Mouse (Mus musculus): ENCODE results near the gene Fpgs. TPM values are rescaled to one million over a fixed set of nuclear protein-coding genes. Genes with fewer than 3 reads are reported as not detected.

Fpgs gene
- total RNA-seq, 2 experiments from 2014 or later: 8.5 to 9.9 TPM

DNA sequence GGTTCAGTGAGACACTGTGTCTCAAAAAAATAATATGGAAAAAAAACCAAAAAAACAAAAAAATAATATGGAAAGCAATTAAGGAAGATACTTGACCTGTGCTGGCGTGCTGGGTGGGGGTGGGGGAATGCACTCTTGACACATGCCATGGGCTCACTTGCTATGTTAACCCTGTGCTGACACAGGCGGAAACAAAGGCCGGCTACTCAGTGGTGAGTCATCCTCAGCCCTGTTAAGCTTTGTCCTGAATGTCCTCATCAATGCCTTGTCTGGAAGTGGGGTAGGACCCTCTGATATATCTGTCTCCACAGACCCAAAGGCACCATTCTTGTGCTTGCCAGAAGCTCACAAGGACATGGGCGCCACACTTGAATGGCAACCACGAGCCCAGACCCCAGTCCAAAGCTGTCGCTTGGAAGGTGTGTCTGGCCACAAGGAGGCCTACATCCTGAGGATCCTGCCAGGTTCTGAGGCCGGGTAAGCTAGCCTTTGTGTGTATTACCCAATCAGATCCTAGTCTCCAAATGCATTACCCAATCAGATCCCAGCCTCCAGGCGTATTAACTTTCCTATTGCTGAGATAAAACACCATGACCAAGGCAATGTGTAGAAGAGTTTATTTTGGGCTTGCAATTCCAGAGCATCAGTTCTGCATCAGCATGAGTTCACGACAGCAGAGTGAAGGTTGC, 31.9 kb downstream of the Fpgs start:
- no peak for DNase-seq (ENCODE audit: low spot score in 2 of 2)

DNA sequence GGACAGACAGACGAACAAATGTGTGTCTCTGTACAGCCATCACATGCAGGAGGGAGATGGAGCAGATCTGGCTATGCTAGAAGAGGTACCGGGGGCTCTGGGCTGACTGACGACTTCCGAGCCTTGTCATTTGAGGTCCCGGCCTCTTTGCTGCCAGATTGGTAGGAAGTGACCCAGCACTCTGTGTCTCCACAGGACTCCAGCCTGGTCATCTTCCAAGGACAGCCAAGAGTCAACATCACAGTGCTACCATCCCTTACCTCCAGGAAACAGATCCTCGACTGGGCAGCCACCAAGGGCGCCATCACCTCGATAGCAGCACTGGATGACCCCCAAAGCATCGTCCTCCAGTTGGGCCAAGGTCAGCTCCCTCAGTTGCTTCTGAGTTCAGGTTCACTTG, 32.8 kb downstream of the Fpgs start:
- no peak for DNase-seq (ENCODE audit: low spot score in 2 of 2)

DNA sequence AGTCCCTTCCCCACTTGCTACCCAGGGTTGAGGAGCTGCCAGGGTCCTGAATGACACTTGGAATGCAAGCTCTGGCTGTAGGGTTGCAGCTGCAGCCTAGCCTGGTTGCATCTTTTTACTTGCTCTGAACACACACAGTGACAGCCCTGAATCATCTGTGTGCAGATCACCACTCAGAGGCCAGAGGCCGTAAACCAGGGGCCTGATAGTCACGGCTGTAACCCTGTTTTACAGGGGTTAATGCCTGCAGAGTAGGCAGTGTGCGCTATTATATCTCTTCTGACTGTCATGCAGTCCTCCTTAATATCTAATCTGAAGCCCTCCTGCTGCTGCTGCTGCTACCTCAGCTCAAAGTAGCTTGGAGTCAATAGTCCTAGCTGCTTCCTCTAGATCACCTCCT, 34.1 kb downstream of the Fpgs start:
- DNase-seq (ENCODE audit: low spot score in 2 of 2): no peak

DNA sequence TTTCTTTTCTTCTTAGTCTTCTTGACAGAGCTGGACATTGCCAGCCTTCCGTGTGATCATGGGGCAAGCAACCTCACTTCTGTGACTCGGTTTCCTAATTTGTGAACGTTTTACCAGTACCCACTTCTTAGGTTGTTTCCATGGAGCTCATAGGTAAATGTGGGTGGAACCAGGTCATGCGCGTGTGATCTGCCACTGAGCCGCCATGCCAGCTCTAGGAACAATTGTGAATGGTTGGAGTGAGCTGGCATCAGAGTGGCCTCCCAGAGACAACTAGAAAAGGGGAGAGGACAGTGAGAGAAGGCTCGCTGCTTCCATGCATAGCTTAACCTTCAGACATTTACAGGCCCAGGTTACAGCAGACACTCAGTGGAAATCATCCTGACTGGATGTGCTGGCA, 35.8 kb downstream of the Fpgs start:
- no peak for DNase-seq (ENCODE audit: low spot score in 2 of 2)

DNA sequence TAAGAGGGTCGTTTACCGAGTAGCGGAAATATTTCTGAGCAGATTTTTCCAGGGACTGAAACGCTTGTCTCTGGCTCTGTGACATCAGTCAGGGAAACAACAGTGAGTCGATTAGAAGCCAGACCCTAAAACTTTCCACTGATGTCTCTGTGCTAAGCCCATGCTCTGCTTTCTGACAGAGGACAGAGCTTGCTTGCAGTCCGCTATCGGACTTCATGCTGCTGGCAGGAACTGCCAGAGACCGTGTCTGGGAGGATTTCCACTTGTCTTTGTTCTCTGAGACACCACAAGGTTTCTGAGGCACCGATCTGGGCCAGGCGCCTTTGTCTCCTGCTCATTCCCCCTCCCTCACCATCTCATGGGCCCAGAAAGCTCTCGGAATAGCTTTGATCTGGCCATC, 36.2 kb downstream of the Fpgs start:
- DNase-seq (ENCODE audit: low spot score in 2 of 2): no peak

DNA sequence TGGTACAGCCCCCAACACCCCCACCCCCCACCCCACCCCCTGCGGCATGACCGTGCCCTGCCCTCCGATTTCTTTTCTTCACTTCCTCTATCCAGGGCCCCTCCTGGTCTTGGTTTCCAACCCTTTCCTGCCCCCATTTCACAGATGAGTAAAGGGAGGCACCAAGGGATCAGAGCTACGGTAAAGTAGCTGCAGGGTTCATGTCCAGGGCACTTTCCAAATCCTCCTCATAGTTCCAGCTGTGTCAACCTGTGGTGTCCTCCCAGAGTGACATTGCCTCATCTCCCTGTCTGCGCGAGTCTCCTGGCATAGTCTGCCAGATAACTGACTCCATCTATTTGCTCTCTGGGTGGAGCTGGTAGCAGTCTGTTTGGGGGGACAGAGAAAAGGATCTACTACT, 38.1 kb downstream of the Fpgs start:
- no peak for DNase-seq (ENCODE audit: low spot score in 2 of 2)

DNA sequence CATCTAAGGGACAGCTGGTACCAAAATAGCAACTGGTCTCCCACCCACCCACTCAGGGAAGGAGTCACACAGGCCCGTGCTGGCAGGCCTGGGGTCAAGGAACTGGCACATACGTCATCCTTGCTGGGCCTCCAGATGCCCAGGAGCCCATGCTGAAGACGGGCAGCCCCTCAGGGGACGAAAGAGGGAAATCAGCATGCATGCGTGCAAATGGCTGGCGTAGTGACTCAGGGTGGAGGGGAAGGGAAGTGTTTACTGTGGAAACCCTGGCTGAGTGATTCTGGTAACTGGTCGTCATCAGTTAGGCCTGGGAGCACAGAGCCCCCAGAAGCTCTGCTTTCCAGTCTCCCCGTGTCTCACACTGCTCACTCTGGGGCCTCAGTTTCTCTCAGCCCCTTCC, 38.6 kb downstream of the Fpgs start:
- no peak for DNase-seq (ENCODE audit: low spot score in 2 of 2)

DNA sequence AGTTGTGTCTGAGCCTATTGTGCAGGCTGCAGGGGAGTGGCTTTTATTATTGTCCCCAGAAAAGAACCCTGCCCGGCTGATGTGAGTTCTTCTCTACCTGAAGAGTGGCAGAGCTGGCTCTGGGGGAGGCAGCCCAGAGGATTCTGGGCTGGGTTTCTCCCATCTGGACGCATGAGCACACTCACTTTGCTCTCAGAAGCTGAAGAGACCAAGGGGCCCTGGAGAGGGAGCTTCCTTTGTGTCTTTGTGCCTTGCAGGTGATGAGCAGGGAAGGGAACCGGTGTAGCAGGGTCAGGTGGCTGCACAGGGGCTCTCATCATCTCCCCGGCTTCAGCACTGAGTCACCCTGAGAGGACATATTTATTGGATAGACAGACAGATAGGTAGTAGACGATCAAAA, 41.7 kb downstream of the Fpgs start:
- DNase-seq (ENCODE audit: low spot score in 2 of 2): no peak

DNA sequence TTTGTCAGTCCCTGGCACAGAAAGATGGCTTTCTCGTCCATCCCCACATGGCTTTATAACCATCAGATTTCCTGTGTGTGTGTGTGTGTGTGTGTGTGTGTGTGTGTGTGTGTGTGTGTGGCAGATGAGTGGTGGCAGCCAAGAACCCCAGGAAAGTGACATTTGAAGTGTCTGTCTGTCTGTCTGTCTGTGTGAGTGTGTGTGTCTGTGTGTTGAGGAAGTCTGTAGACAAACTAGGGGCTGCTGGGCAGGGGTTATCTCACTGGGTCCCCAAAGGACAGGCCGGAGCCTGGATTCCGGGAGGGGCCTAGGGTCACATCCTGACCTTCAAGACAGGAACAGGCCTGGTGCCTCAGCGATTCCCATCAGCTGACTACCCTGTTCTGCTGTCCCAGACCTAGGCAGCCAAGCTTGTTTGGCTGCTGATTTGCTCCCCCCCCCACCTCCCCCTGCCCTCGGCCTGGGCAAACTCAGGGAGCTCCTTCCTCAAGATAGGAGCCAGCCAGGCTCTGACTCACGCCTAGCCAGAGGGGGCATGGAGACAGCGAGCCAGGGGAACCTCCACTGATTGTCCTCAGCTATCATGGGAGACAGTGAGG, 42.3 kb downstream of the Fpgs start:
- no peak for DNase-seq (ENCODE audit: low spot score in 2 of 2)

DNA sequence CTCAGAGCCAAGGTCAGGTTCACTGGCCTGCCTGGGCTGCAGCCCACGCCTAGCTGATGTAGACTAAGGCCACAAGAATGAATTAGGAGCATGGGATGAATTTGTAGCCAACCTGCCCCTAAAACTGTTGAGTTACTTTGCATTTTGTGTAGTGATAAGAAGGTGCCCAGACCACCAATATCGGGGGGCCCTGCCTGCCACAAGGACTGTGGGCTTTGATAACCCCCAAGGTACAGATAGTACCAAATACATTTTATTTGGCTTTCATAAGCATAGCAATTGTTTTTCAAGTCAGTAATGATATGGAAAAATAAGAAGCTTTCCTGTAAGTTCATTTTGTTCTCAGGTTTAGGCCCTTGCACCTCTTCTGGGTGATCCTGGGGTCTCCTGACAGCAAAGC, 45.1 kb downstream of the Fpgs start:
- no peak for DNase-seq (ENCODE audit: low spot score in 2 of 2)

DNA sequence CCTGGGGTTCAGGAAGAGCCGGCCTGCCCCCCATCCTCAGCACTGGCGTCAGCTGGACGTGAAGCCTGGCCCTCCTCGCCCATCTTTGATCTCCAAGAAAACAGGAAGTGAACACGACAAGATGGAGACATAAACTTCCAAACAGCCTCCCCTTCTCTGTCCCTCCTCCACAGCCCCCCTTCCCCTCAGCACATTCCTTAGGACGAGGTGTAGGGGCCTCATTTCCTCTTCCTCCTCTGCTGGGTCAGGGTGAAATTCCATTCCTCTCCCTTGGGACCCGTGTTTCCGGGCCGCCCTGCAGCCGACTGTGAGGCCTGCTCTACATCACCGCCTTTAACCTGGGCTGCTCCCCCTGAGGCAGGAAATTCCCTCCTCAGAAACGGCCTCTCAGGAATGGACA, 48.1 kb downstream of the Fpgs start:
- DNase-seq (ENCODE audit: low spot score in 2 of 2): no peak

DNA sequence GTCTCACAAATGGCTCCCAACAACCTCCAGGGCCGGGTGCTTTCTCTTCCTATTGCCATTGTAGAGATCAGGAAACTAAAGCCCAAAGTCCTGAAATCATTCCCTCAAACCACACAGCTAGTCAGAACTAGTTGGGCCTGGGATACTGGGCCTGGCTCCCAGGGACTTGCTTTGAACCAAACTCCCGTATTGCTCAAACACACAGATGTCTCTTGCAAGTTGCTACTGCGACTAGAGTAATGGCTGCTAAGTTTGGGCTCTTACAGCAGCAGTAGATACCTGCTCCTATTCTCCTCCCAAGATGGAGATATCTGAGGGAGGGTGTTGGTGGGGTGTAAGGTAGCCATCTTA, 48.6 kb downstream of the Fpgs start:
- no peak for DNase-seq (ENCODE audit: low spot score in 2 of 2)

DNA sequence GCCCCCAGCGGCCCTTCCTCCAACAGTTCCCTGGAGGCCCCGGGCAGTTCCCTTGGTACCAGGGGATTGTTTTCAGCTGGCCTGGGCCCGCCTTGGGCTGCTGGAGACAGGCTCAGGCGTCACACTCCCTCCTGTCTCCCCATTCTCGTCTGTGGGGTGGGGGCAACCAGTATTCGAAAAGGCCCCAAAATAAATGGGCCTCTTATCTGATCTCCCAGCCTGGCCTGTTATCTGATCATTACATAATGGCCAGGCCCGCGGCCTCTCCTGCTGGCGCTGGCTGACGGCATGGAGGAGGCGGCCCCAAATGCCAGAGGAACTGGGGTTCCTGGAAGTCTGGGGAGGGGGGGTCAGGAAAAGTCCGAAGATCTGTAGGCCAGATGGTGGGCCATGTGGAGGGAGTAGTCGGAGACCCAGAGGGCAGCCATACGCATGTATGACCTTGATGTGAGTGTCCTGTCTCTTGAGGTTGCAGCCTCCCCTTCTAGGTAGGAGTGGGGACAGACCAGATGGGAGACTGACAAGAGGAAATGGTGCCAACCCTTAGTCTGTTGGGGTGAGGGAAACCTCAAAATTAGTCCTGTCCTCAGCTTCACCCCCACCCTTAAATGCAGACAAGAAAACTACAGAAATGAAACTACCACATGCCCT, 49.1 kb downstream of the Fpgs start:
- DNase-seq (ENCODE audit: low spot score in 2 of 2): no peak

DNA sequence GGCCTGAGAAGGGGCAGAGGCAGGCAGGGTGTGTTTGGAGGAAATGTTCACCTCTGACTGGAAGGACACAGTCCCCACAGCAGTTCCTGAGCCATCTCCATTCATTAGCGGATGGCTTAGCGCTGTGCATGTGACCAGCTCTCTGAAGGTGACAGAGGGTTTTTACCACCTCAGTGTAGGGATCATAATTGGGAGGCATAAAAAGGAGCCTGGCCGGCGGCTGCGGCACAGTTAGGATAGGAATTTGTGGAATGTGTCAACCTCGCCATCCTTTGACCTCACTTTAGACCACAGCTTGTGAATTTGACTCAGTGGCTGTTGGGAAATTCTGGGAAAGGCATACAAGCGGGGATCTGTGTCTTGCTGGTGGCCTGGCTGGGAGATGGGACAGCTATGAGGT, 50.2 kb downstream of the Fpgs start:
- DNase-seq (ENCODE audit: low spot score in 2 of 2): no peak

DNA sequence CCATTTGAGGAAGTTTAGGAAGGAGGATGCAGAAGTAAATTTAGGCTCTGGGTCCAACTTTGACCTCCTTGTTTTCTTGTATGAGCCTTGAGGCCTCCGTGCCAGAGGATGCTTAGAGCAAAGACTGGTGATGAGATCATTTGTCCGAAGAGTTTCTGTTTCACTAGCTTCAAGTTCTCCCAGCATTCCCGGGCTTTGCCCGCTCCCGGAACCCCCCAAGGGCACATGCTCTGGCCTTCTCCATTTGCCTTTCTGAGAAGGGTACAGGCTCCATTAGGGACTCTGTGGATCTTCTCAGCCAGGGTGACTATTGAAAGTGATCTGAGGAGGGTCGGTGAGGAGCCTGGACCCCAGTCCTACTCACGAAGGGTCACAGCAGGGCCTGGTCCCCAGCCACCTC, 56.6 kb downstream of the Fpgs start:
- no peak for DNase-seq (ENCODE audit: low spot score in 2 of 2)

DNA sequence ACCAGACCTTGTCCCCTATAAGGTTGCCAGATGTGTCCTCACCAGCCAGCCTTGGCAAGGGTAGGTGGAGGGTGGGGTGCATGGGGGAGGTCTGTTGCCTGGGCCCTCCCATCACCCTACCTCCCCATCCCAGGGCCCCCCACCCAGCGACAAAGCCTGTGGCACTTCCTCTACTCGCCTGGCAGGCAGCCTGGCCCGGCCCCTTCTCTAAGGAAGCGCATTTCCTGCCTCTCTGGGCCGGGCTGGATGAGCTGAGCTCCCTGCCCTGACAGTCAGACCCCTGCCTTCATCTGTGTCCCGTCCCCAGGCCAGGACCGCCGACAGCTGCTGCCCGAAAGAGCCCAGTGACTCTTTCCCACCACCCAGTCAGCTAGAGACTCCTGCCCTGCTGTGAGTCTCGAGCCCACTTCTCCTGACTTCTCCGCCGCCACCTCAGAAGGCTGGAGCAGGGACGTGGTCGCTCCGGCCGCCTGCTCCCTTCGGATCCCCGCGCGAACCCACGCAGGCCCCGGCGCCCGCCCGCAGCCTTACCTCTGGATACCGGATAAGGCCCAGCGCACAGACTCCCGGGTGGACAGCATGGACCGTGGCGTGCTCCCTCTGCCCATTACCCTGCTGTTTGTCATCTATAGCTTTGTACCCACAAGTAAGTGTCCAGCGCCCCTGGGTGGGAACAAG, 57.4 kb downstream of the Fpgs start, which contains the start of gene Eng:
TSS of gene Eng (plus strand) at position 217 of the 678 bp plus-strand sequence.
- DNase-seq (ENCODE audit: low spot score in 2 of 2): no peak

DNA sequence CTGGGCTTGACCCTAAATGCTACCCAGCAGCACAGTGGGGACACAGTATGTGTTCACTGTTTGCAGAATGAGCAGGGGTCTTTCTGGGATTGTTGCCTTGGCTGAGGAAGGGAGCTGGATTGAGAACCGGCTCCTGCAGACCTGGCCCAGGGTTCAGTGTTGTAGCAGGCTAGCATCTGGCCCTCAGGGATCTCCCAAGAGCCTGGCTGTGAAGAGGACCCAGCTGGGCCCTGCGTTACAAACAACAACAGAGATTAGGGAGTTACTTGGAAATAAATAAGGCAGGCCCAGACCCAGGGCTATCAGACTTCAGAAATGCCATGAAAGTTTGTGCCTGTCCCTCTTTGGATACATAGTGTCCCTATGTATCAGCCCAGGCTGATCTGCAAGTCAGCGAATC, 58.3 kb downstream of the Fpgs start:
- no peak for DNase-seq (ENCODE audit: low spot score in 2 of 2)

DNA sequence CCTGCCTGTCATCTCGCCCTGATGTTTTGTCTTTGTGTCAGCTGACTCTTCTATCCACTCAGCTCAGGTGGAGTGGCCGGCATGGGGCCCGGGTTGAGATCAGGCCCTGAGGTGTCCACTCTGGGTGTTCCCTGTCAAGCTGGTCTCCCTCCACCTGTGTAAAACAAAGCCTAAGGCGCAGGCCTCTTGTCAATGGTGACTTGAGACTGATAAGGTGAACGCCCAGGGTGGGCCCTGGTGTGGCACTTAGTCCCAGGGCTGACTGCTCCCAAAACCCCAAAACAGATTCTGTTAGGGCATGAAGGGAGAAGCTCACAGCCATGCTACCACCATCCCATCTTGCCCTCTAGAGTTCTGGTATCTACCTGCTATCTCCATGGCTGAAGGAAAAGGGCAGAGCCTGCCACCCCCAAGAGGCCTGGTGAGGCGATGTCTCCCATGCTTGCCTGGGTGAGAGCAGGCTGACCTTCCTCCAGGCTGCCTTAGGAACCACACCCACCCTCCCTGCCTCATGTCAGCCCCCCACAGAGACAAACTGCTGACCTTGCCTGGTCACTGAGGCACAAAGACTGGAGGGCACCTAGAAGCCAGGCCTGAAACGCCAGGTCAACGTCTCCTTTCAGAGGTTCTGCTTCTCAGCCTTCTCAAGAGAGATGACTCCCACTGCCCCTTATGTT, 59.0 kb downstream of the Fpgs start:
- no peak for DNase-seq (ENCODE audit: low spot score in 2 of 2)

DNA sequence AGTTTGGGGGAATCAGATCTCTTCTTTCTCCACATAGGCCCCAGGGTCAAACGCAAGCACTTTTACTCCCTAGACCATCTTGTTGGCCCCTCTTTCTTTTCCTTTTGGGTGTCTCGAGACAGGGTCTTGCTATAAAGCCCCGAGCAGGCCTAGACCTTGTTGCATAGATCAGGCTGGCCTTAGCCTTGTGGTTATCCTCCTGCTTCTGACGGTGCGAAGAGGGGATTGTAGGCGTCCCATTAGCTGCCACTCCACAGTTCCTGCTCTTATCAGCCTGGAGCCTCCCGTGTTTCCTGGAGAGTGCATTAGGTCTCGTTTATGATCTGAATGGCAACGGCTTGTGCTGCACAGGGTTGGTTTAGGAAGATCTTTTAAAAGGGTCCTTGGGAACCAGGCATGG, 59.9 kb downstream of the Fpgs start:
- no peak for DNase-seq (ENCODE audit: low spot score in 2 of 2)

DNA sequence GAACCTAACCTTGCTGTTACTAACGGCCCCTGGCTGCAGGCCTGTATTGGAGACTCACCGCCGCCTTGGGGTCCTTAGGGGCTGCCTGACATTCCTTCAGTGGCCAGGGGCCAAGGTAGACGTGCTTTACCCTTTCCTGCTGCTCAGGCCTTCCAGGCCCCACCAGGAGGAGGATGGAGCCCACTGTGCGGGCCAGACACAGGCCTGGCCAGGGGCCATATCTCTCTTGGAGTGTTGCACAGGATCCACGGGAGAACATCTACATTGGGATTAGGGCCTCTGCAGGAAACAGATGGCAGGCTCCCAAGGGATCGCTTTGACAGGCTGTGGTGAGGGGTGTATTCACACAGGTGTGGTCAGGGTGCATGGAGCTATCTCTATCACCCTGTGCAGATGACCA, 61.1 kb downstream of the Fpgs start:
- no peak for DNase-seq (ENCODE audit: low spot score in 2 of 2)

DNA sequence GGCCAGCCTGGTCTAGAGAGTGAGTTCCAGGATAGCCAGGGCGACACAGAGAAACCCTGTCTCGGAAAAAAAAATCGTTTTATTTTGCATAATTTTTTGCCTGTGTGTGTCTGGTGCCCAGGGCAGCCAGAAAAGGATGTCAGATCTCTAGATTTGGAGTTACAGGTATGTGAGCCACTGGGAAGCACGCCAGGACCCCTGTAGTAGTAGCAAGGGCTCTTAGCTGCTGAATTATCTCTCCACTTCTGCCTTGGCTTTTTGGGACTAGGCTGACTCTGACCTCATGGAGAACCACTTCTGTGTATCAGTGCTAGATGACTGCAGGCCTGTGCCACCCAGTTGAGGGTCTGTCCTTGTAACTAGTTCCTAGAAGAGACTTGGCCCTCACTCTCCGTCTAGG, 62.1 kb downstream of the Fpgs start:
- DNase-seq (ENCODE audit: low spot score in 2 of 2): no peak

DNA sequence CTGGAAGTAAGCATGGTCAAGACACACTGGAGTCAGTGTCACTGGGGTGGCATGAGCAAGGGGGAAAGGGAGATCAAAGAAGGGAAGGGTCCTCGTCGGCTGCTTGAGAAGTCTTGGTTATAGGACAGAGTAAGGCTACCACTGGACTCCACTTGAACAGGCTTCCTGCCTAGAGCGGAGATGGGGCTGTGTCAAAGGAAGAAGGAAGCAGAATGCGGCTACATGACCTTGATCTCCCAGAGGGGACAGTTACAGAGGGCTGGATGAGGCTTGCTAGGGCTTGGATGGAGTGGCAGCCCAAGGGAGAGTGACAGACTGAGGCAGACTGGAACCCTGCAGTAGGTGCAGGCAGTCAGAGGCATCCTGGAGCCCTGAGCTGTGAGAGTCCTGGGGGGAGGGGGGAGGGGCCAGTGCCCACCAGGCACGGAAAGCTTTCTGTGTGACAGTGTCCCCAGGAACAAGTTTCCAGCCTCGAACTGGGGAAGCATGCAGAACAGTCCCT, 63.3 kb downstream of the Fpgs start:
- no peak for DNase-seq (ENCODE audit: low spot score in 2 of 2)
